Mouse (Mus musculus): Measurements from ENCODE around the gene Stard8. TPM values are rescaled to one million over a fixed set of nuclear protein-coding genes. Genes with fewer than 3 reads are reported as not detected.
A peak's percentile ranks its signal among the peaks of the same experiment; 100 is the strongest.

Gene Stard8
- polyA plus RNA-seq, 1 experiment from 2014 or later = 16.0 TPM

- no peak overlapping the region for H3K4me2 ChIP-seq (ENCODE audit: low read depth, low read length)
- H3K4me1 ChIP-seq (ENCODE audit: control insufficient read depth, insufficient read depth, low read length) = no peaks in the 10 kb centered on the region
- H3K27ac ChIP-seq (ENCODE audit: low read length) = no peak overlapping the region
- H3K9me3 ChIP-seq (replicated peaks; ENCODE audit: control insufficient read depth, low read length) = no peaks in the 10 kb centered on the region
- H3K9ac ChIP-seq (ENCODE audit: low read length) = no peak overlapping the region
- H3K36me3 ChIP-seq (ENCODE audit: control insufficient read depth, insufficient read depth) = no peaks in the 10 kb centered on the region
- H3K27me3 ChIP-seq (ENCODE audit: control insufficient read depth, insufficient read depth, low read length) = no peaks in the 10 kb centered on the region; the same call in 1 of the 2 replicates
- 78% methylated on average over 5 of the region's 5 CpGs for WGBS
- no peak for ATAC-seq (replicated peaks; ENCODE audit: extremely low read depth, insufficient read depth, low FRiP score)
- H3K4me3 ChIP-seq (ENCODE audit: low read length) = no peak overlapping the region
These were observed 7.5 kb downstream of the Stard8 start for GRCm38 (mm10) chrX:99010581-99010980.

- Histone ChIP-seq H3K4me3 (ENCODE audit: low read length) (no peak overlapping the region), H3K4me2 (ENCODE audit: low read depth, low read length) (no peak overlapping the region), H3K9ac (ENCODE audit: low read length) (no peak overlapping the region), H3K36me3 (ENCODE audit: control insufficient read depth, insufficient read depth) (no peaks in the 10 kb centered on the region), H3K9me3 (replicated peaks; ENCODE audit: control insufficient read depth, low read length) (no peaks in the 10 kb centered on the region), H3K4me1 (ENCODE audit: control insufficient read depth, insufficient read depth, low read length) (no peaks in the 10 kb centered on the region), H3K27me3 (ENCODE audit: control insufficient read depth, insufficient read depth, low read length) (no peaks in the 10 kb centered on the region; the same call in 1 of the 2 replicates), H3K27ac (ENCODE audit: low read length) (no peak overlapping the region)
- no peak for ATAC-seq (replicated peaks; ENCODE audit: extremely low read depth, insufficient read depth, low FRiP score)
- 41% methylated on average over 3 of the region's 3 CpGs for WGBS
These were observed 8.2 kb downstream of the Stard8 start for GRCm38 (mm10) chrX:99011281-99011680.

DNA sequence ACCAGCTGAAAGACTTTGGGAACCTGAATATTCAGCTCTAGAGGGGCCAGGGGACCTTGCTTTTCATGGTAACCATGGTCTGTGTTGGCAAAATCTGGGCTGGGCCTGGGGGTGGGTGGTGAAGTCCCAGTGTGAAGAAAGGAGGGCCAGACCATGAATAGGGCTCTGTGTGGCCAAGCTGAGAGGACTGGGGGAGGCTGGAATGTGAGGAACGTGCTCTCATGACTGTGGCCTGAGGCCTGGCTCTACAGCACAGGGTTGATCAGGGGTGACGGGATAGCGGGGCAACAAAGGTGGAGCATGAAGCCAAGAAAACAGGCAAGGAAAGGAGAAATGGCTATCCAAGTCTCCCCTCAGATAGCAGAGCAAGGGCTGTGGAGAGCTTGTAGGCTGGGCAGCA is 9.4 kb downstream of the Stard8 start:
- Histone ChIP-seq H3K4me1 (ENCODE audit: control insufficient read depth, insufficient read depth, low read length) (peaks cover 5% of the 10 kb centered on the region; the same call in 1 of the 2 replicates), H3K36me3 (ENCODE audit: control insufficient read depth, insufficient read depth) (no peaks in the 10 kb centered on the region), H3K4me2 (ENCODE audit: low read depth, low read length) (no peak overlapping the region), H3K4me3 (ENCODE audit: low read length) (no peak overlapping the region), H3K9ac (ENCODE audit: low read length) (no peak overlapping the region), H3K27me3 (ENCODE audit: control insufficient read depth, insufficient read depth, low read length) (no peaks in the 10 kb centered on the region; the same call in 1 of the 2 replicates), H3K9me3 (replicated peaks; ENCODE audit: control insufficient read depth, low read length) (no peaks in the 10 kb centered on the region), H3K27ac (ENCODE audit: low read length) (no peak overlapping the region)
- ATAC-seq (replicated peaks; ENCODE audit: extremely low read depth, insufficient read depth, low FRiP score) = peak; percentile 55
- 41% methylated on average over 1 of the region's 3 CpGs for WGBS

DNA sequence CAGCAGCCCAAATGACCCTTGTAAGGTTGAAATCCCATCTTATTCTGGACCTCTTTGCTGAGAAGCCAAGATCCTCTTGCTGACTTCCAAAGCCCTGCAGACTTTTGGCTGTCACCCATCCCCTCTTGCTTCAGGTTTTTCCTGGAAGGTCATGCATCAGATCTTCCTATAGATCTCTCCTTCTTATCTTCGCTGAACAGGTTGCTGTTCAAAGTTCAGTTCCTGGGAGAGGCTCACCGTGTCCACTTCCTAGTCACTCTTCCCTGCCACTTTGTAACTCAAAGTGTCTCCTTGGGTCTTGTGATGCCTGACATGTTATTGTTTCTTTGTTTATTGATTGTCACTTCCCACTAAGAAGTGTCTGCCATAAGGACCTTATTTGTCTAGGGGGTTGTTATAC is 12.7 kb downstream of the Stard8 start:
- WGBS = 66% methylated on average over 2 of the region's 2 CpGs
- H3K4me1 ChIP-seq (ENCODE audit: control insufficient read depth, insufficient read depth, low read length) = peaks cover 8% of the 10 kb centered on the region; the same call in 1 of the 2 replicates
- H3K9ac ChIP-seq (ENCODE audit: low read length) = no peak overlapping the region
- no peak for ATAC-seq (replicated peaks; ENCODE audit: extremely low read depth, insufficient read depth, low FRiP score)
- H3K27me3 ChIP-seq (ENCODE audit: control insufficient read depth, insufficient read depth, low read length) = no peaks in the 10 kb centered on the region; the same call in 1 of the 2 replicates
- H3K4me2 ChIP-seq (ENCODE audit: low read depth, low read length) = no peak overlapping the region
- no peak overlapping the region for H3K27ac ChIP-seq (ENCODE audit: low read length)
- H3K9me3 ChIP-seq (replicated peaks; ENCODE audit: control insufficient read depth, low read length) = no peaks in the 10 kb centered on the region
- H3K4me3 ChIP-seq (ENCODE audit: low read length) = no peak overlapping the region
- H3K36me3 ChIP-seq (ENCODE audit: control insufficient read depth, insufficient read depth) = no peaks in the 10 kb centered on the region

GRCm38 (mm10) chrX:99016987-99017386 is 13.9 kb downstream of the Stard8 start:
- no peaks in the 10 kb centered on the region for H3K36me3 ChIP-seq (ENCODE audit: control insufficient read depth, insufficient read depth)
- WGBS = 34% methylated on average over 8 of the region's 8 CpGs
- H3K4me2 ChIP-seq (ENCODE audit: low read depth, low read length) = no peak overlapping the region
- no peak overlapping the region for H3K27ac ChIP-seq (ENCODE audit: low read length)
- ATAC-seq (replicated peaks; ENCODE audit: extremely low read depth, insufficient read depth, low FRiP score) = no peak
- no peak overlapping the region for H3K4me3 ChIP-seq (ENCODE audit: low read length)
- H3K9me3 ChIP-seq (replicated peaks; ENCODE audit: control insufficient read depth, low read length) = no peaks in the 10 kb centered on the region
- no peaks in the 10 kb centered on the region; the same call in 1 of the 2 replicates for H3K27me3 ChIP-seq (ENCODE audit: control insufficient read depth, insufficient read depth, low read length)
- peaks cover 8% of the 10 kb centered on the region; the same call in 1 of the 2 replicates for H3K4me1 ChIP-seq (ENCODE audit: control insufficient read depth, insufficient read depth, low read length)
- no peak overlapping the region for H3K9ac ChIP-seq (ENCODE audit: low read length)

GRCm38 (mm10) chrX:99017874-99018273 is 14.8 kb downstream of the Stard8 start:
- Histone ChIP-seq H3K4me2 (ENCODE audit: low read depth, low read length) (no peak overlapping the region), H3K4me3 (ENCODE audit: low read length) (no peak overlapping the region), H3K27me3 (ENCODE audit: control insufficient read depth, insufficient read depth, low read length) (no peaks in the 10 kb centered on the region; the same call in 1 of the 2 replicates), H3K9me3 (replicated peaks; ENCODE audit: control insufficient read depth, low read length) (no peaks in the 10 kb centered on the region), H3K36me3 (ENCODE audit: control insufficient read depth, insufficient read depth) (no peaks in the 10 kb centered on the region), H3K27ac (ENCODE audit: low read length) (no peak overlapping the region), H3K4me1 (ENCODE audit: control insufficient read depth, insufficient read depth, low read length) (peaks cover 8% of the 10 kb centered on the region; the same call in 1 of the 2 replicates), H3K9ac (ENCODE audit: low read length) (no peak overlapping the region)
- no peak for ATAC-seq (replicated peaks; ENCODE audit: extremely low read depth, insufficient read depth, low FRiP score)
- 78% methylated on average over 6 of the region's 6 CpGs for WGBS

DNA sequence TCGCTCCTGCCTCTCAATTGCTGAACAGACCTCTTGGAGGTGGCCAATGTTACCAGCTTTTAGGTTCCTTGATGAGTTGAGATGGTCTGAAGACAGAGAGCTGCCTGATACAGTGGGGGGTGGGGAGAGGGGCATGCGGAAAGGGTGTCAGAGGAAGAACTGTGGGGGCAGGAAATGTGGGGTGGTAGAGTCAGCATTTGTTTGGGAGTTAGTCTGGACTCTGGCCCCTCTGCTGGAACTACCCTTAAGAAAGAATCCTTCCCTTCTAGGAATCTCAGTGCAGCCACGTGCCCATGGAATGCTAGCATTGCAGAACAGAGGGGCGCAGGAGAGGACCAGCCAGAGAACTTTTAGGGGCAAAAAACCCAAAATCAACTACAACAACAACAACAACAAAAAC is 16.3 kb downstream of the Stard8 start:
- Histone ChIP-seq H3K4me3 (ENCODE audit: low read length) (no peak overlapping the region), H3K36me3 (ENCODE audit: control insufficient read depth, insufficient read depth) (no peaks in the 10 kb centered on the region), H3K9me3 (replicated peaks; ENCODE audit: control insufficient read depth, low read length) (no peaks in the 10 kb centered on the region), H3K27ac (ENCODE audit: low read length) (no peak overlapping the region), H3K27me3 (ENCODE audit: control insufficient read depth, insufficient read depth, low read length) (no peaks in the 10 kb centered on the region; the same call in 1 of the 2 replicates), H3K4me1 (ENCODE audit: control insufficient read depth, insufficient read depth, low read length) (peaks cover 8% of the 10 kb centered on the region; the same call in 1 of the 2 replicates), H3K9ac (ENCODE audit: low read length) (no peak overlapping the region), H3K4me2 (ENCODE audit: low read depth, low read length) (no peak overlapping the region)
- no peak for ATAC-seq (replicated peaks; ENCODE audit: extremely low read depth, insufficient read depth, low FRiP score)
- WGBS = 65% methylated on average over 4 of the region's 4 CpGs

GRCm38 (mm10) chrX:99020215-99020614 is 17.2 kb downstream of the Stard8 start:
- no peaks in the 10 kb centered on the region for H3K36me3 ChIP-seq (ENCODE audit: control insufficient read depth, insufficient read depth)
- H3K4me2 ChIP-seq (ENCODE audit: low read depth, low read length) = no peak overlapping the region
- H3K4me1 ChIP-seq (ENCODE audit: control insufficient read depth, insufficient read depth, low read length) = peaks cover 8% of the 10 kb centered on the region; the same call in 1 of the 2 replicates
- no peaks in the 10 kb centered on the region; the same call in 1 of the 2 replicates for H3K27me3 ChIP-seq (ENCODE audit: control insufficient read depth, insufficient read depth, low read length)
- no peak overlapping the region for H3K9ac ChIP-seq (ENCODE audit: low read length)
- H3K27ac ChIP-seq (ENCODE audit: low read length) = no peak overlapping the region
- ATAC-seq (replicated peaks; ENCODE audit: extremely low read depth, insufficient read depth, low FRiP score) = no peak
- no peak overlapping the region for H3K4me3 ChIP-seq (ENCODE audit: low read length)
- WGBS = 57% methylated on average over 4 of the region's 4 CpGs
- H3K9me3 ChIP-seq (replicated peaks; ENCODE audit: control insufficient read depth, low read length) = no peaks in the 10 kb centered on the region

DNA sequence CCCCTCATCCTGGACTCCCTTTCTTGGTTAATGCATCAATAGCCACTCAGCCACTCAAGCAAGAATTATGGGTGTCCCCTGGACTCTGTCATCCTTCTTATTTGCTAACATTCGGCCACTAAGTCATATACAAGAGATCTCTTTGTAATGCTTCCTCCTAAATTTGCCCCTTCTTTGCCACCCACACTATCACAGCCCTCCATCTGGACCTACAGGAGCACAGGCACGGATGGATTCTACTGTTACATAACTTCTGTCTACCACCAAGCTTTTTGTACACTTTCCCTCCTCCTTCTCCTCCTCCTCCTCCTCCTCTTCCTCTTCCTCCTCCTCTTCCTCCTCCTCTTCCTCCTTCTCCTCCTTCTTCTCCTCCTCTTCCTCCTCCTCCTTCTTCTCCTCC is 18.5 kb downstream of the Stard8 start:
- Histone ChIP-seq H3K4me1 (ENCODE audit: control insufficient read depth, insufficient read depth, low read length) (peaks cover 8% of the 10 kb centered on the region; the same call in 1 of the 2 replicates), H3K4me2 (ENCODE audit: low read depth, low read length) (no peak overlapping the region), H3K9me3 (replicated peaks; ENCODE audit: control insufficient read depth, low read length) (no peaks in the 10 kb centered on the region), H3K27me3 (ENCODE audit: control insufficient read depth, insufficient read depth, low read length) (peaks cover 3% of the 10 kb centered on the region; the same call in 1 of the 2 replicates), H3K36me3 (ENCODE audit: control insufficient read depth, insufficient read depth) (no peaks in the 10 kb centered on the region), H3K27ac (ENCODE audit: low read length) (no peak overlapping the region), H3K4me3 (ENCODE audit: low read length) (no peak overlapping the region), H3K9ac (ENCODE audit: low read length) (no peak overlapping the region)
- WGBS = 64% methylated on average over 2 of the region's 2 CpGs
- ATAC-seq (replicated peaks; ENCODE audit: extremely low read depth, insufficient read depth, low FRiP score) = no peak
